Mouse (Mus musculus) heart, adult 2 months (tissue): Measurements from ENCODE around the gene Bcl2l15.

Experiments
- CTCF ChIP-seq: fragments of 200-600 bp; IDR thresholded peaks from 2 replicates; pipeline ENCODE4 v1.8.1; 2022; ENCODE audit warnings: antibody characterized with exemption, mild to moderate bottlenecking, moderate library complexity
- EP300 ChIP-seq: fragments of 200-500 bp; IDR thresholded peaks from 2 replicates; pipeline ENCODE4 v1.6.1; 2011; ENCODE audit warnings: low read depth, low read length, control low read depth; ENCODE audit not compliant: insufficient read depth
- POLR2A ChIP-seq: fragments of 200-500 bp; IDR thresholded peaks from 2 replicates; pipeline ENCODE4 v1.6.1; 2011; ENCODE audit warnings: mild to moderate bottlenecking, low read depth, low read length, control low read depth; ENCODE audit not compliant: insufficient read depth

DNA sequence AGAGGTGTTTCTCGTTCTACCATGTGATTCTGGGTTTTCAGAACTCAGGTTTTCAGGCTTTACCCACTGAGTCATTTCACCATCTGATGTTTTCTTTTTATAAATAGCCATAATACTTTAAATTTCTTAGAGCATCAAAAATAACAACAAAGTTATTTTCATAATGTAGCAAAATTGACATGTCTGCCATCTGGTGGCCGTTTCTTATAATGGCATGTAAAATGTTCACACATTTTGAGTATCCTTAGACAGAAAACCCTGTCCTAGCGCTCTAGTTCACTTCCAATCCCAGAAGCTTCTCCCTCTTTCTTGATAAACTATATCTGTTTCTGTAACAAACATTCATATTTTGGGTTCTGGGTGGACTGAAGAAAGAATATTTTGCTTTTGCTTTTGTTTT, 55.2 kb downstream of the Bcl2l15 start:
- TF ChIP-seq POLR2A (no peak), CTCF (peak; percentile 85), EP300 (no peak)
